Mouse (Mus musculus) G1E (cell line): Measurements from ENCODE around the gene Mrc2. TPM values are rescaled to one million over a fixed set of nuclear protein-coding genes. Genes with fewer than 3 reads are reported as not detected.

ENCODE experiments used
- ATAC-seq: 2 replicates; pipeline ENCODE4 v1.8.0; 2016; ENCODE audit warnings: mild to moderate bottlenecking; ENCODE audit not compliant: insufficient number of reproducible peaks, poor library complexity, low FRiP score, severe bottlenecking; ENCODE audit errors: extremely low read depth
- DNase-seq: peaks from one replicate; pipeline ENCODE4 v3.0.0; 2012; ENCODE audit warnings: low spot score
- H3K27me3 ChIP-seq: 2 replicates; pipeline ENCODE4 v1.6.1; 2012; ENCODE audit warnings: mild to moderate bottlenecking, low read length, inconsistent platforms; ENCODE audit not compliant: insufficient read depth
- H3K36me3 ChIP-seq: replicated peaks from 2 replicates; pipeline ENCODE3; 2012; ENCODE audit warnings: mild to moderate bottlenecking, inconsistent platforms
- H3K4me1 ChIP-seq: 2 replicates; pipeline ENCODE4 v1.6.1; 2012; ENCODE audit warnings: low read depth, low read length, inconsistent platforms, mixed read lengths; ENCODE audit not compliant: insufficient read depth
- H3K4me3 ChIP-seq: 2 replicates; pipeline ENCODE4 v1.5.1; 2012; ENCODE audit warnings: low read depth, mild to moderate bottlenecking, inconsistent platforms, low read length, moderate library complexity, mixed read lengths
- H3K9me3 ChIP-seq: replicated peaks from 2 replicates; pipeline ENCODE4 v1.6.1; 2012; ENCODE audit warnings: inconsistent platforms
- CTCF ChIP-seq: IDR thresholded peaks from 2 replicates; pipeline ENCODE4 v1.5.1; 2012; ENCODE audit warnings: low read depth, low read length, inconsistent platforms, mixed read lengths
- GATA1 ChIP-seq: IDR thresholded peaks from 2 replicates; pipeline ENCODE4 v1.6.1; 2012; ENCODE audit warnings: borderline replicate concordance, low read length, inconsistent platforms, mixed read lengths
- GATA2 ChIP-seq: IDR thresholded peaks from 2 replicates; pipeline ENCODE4 v1.6.1; 2012; ENCODE audit warnings: low read depth, low read length, inconsistent platforms, borderline replicate concordance
- POLR2AphosphoS5 ChIP-seq: IDR thresholded peaks from 2 replicates; pipeline ENCODE4 v1.6.1; 2012; ENCODE audit warnings: low read depth, low read length, inconsistent platforms; ENCODE audit not compliant: insufficient replicate concordance
- TAL1 ChIP-seq: conservative IDR thresholded peaks from 2 replicates; pipeline ENCODE4 v1.6.1; 2012; ENCODE audit warnings: low read depth, low read length, inconsistent platforms, mixed read lengths
- polyA plus RNA-seq: library from polyadenylated mRNA; stranded (reverse); fragments of >175 nt; gene quantifications from 2 replicates; pipeline ENCODE4 v1.2.3, GENCODE M21; 2012
- total RNA-seq, 2 experiments: library from RNA; stranded (forward) in 1 of 2; stranded (reverse) in 1 of 2; fragments of 200-1000 nt in 1 of 2; fragments of >200 nt in 1 of 2; fragmentation: Nextera tagmentation in 1 of 2; gene quantifications; 2 replicates each; pipeline ENCODE4 v1.2.3; 2014 to 2017

Mrc2 gene
- total and polyA plus RNA-seq, 3 experiments: 0.27 TPM; not detected in 2

- no peaks in the 10 kb centered on the region for H3K9me3 ChIP-seq
- DNase-seq (no peak), ATAC-seq (no peak)
- no peaks in the 10 kb centered on the region for H3K36me3 ChIP-seq
- H3K4me3 ChIP-seq: no peak overlapping the region
- TF ChIP-seq TAL1: no peak
- no peak for TF ChIP-seq GATA2
- H3K27me3 ChIP-seq: peaks cover 28% of the 10 kb centered on the region
- H3K4me1 ChIP-seq: no peaks in the 10 kb centered on the region
These were observed 34.7 kb downstream of the Mrc2 start for GRCm38 (mm10) chr11:105327101-105327500.

- peaks cover 36% of the 10 kb centered on the region for H3K27me3 ChIP-seq
- no peaks in the 10 kb centered on the region for H3K4me1 ChIP-seq
- no peak for DNase-seq
- no peaks in the 10 kb centered on the region for H3K9me3 ChIP-seq
- no peak for ATAC-seq
- H3K36me3 ChIP-seq: no peaks in the 10 kb centered on the region
- TF ChIP-seq POLR2AphosphoS5 (no peak), TAL1 (no peak), GATA2 (no peak), CTCF (no peak), GATA1 (no peak)
- H3K4me3 ChIP-seq: no peak overlapping the region
These were observed 37.5 kb downstream of the Mrc2 start for GRCm38 (mm10) chr11:105329962-105330361.

DNA sequence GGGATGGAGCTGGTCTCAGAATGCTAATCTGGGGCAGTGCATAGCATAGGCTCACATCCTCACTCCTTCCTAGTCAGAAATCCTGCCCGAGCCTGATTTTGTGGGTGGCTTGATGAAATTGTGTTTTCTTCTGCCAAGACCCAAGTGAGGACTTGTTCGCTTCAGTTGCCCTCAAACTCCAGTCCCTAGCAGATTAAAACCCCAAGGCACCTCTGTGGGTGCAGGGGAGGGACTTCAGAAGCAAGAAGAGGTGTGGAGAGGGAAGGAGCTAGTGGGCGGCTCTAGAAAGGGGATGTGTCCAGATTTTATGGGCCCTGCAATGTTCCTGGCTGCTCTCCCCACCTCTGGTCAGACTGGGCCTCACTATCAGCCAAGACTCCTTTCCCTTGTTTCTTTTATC, 38.7 kb downstream of the Mrc2 start:
- DNase-seq: no peak
- no peaks in the 10 kb centered on the region for H3K9me3 ChIP-seq
- no peaks in the 10 kb centered on the region for H3K4me1 ChIP-seq
- ATAC-seq: no peak
- H3K36me3 ChIP-seq: no peaks in the 10 kb centered on the region
- TF ChIP-seq POLR2AphosphoS5 (no peak), GATA1 (no peak), TAL1 (no peak), GATA2 (no peak), CTCF (no peak)
- peaks cover 31% of the 10 kb centered on the region; the same call in 1 of the 2 replicates for H3K27me3 ChIP-seq
- H3K4me3 ChIP-seq: no peak overlapping the region

DNA sequence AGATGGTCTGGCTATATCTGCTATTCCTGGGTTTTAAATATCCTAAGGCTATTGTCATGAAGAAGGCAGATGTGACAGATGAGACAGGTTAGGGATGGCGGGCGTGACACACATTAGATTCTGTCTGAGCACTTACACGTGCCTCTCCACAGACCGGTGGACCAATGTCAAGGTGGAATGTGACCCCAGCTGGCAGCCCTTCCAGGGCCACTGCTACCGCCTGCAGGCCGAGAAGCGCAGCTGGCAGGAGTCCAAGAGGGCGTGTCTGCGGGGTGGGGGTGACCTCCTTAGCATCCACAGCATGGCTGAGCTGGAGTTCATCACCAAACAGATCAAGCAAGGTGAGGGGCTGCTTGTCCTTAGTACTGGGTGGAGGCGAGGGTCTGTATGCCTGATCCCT, 39.3 kb downstream of the Mrc2 start:
- no peak for DNase-seq
- Histone ChIP-seq H3K4me1 (no peaks in the 10 kb centered on the region), H3K4me3 (no peak overlapping the region), H3K36me3 (no peaks in the 10 kb centered on the region), H3K9me3 (no peaks in the 10 kb centered on the region), H3K27me3 (peaks cover 31% of the 10 kb centered on the region; the same call in 1 of the 2 replicates)
- TF ChIP-seq CTCF: no peak
- no peak for TF ChIP-seq GATA2
- TF ChIP-seq POLR2AphosphoS5: no peak
- TF ChIP-seq GATA1: no peak
- TF ChIP-seq TAL1: no peak
- no peak for ATAC-seq

- H3K4me1 ChIP-seq: no peaks in the 10 kb centered on the region
- no peak overlapping the region for H3K4me3 ChIP-seq
- H3K36me3 ChIP-seq: no peaks in the 10 kb centered on the region
- ATAC-seq (no peak; the same call in 1 of the 2 replicates), DNase-seq (no peak)
- peaks cover 29% of the 10 kb centered on the region; the same call in 1 of the 2 replicates for H3K27me3 ChIP-seq
- H3K9me3 ChIP-seq: no peaks in the 10 kb centered on the region
- TF ChIP-seq CTCF (no peak), POLR2AphosphoS5 (no peak), GATA1 (no peak)
These were observed 40.0 kb downstream of the Mrc2 start for GRCm38 (mm10) chr11:105332468-105332867.

- H3K27me3 ChIP-seq: peaks cover 18% of the 10 kb centered on the region; the same call in 1 of the 2 replicates
- H3K9me3 ChIP-seq: no peaks in the 10 kb centered on the region
- no peaks in the 10 kb centered on the region for H3K4me1 ChIP-seq
- DNase-seq: no peak
- no peak overlapping the region for H3K4me3 ChIP-seq
- no peaks in the 10 kb centered on the region for H3K36me3 ChIP-seq
- no peak for ATAC-seq
- TF ChIP-seq GATA1: no peak
- no peak for TF ChIP-seq TAL1
- no peak for TF ChIP-seq GATA2
These were observed 41.6 kb downstream of the Mrc2 start for GRCm38 (mm10) chr11:105333867-105334670.
